Mouse (Mus musculus) frontal cortex, postnatal 36 days (tissue): ENCODE data around the gene Taf12.

Source experiments
- DNase-seq, 2 experiments: peaks; one replicate each; pipeline ENCODE4 v3.0.0; 2022; ENCODE audit warnings: low spot score in 2 of 2

Taf12 gene

GRCm38 (mm10) chr4:132274156-132274862, at the start of gene Taf12:
Taf12 (plus strand) TSS chr4:132274375.
- DNase-seq = peak; percentile 90 to 92

DNA sequence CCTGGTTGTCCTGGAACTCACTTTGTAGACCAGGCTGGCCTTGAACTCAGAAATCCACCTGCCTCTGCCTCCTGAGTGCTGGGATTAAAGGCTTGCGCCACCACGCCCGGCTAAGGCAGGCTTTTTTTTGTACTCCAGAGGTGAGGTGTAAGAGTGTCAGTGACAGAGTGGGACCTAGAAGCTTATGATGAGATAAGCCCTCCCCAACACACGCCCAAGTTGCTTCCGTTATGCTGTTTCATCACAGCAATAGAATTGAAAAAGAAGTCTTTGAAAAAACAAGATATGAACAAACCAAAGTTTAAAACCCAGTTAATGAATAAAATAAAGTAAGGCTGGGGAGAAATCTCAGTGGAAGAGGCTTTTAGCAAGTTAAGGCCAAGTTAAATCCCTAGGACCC, 43.8 kb upstream of the Taf12 start:
- no peak for DNase-seq

GRCm38 (mm10) chr4:132234710-132235109, 39.5 kb upstream of the Taf12 start:
- no peak for DNase-seq

DNA sequence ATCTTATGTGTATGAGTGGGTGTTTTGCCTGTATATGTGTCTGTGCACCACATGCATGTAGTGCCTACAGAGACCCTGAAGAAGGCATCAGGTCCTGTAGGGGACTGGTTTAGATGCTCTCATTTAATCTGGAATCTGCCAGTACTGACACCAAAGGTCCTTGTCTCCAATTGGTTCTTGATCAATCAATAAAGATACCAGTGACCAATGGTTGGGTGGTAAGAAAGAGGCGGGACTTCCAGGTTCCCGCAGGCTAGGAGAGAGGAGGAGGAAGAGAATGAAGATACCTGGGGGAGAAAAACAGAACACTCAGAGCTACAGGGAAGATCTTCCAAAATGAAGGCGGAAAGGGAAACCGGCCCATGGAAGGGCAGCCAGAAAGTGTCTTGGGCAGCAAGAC, 35.8 kb upstream of the Taf12 start:
- no peak for DNase-seq

DNA sequence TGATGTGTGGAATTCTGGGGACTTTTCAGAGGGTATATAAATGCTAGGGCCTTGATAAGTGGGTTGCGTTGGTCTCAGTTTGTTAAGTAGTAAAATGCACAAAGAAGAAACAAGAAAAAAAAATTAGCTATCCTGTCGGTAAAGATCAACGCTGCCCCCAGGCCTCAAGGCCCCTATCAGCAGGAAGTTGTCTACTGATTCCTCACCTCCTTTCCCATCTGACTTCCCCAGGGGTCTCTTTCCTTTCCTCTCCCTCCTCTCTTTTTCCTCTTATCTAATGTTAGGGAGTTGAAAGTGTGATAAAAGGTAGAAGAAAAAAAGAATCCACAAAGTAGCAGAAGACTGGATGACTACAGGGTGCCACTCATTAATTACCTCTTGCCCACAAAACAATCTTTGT, 33.8 kb upstream of the Taf12 start:
- no peak for DNase-seq

DNA sequence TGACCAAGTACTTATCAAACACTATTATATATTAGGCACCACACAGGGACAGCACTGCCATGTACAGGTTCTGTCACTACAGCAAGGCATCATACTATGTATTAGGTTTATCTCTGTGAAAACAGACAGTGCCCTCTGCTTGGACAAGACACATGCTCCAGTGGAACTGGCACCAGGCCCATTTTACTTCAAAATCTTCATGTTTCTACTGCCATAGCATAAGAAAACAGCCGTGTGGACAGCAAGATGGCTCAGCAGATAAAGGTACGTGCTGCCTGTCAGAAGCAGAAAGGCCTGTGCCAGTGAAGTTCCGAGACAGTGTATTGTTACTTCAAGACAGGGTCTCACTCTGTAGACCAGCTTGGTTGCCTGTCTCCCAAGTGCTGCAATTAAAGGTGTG, 33.0 kb upstream of the Taf12 start:
- no peak for DNase-seq

GRCm38 (mm10) chr4:132245643-132246042, 28.5 kb upstream of the Taf12 start:
- DNase-seq = no peak

DNA sequence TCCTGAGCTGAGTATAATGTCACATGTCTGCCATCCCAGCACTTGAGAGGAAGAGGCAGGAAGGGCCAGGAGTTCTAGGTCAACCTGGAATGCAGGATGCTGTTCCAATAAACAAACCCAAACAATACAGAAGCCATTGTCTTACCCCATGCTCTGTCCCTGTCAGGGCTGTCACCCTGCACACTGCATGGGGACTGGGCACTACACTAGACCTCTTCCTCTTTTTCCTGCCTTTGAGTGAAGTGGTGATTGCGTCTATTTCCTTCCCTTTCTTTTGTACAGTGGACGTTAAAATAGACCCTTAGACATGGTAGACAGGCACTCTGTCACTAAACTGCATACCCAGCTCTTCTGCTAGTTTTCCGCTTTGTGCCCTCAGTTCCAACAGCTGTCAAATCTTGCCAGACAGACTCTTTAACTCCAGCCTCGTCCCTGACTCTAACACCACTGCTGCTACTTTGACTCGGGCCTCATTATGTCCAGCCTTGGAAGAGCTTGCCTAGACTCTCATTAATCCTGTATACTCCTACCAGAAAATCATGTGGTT, 26.7 kb upstream of the Taf12 start:
- DNase-seq = no peak

- DNase-seq = no peak
These were observed 22.6 kb upstream of the Taf12 start for GRCm38 (mm10) chr4:132251596-132251995.

GRCm38 (mm10) chr4:132253128-132253527, 21.0 kb upstream of the Taf12 start:
- no peak for DNase-seq

GRCm38 (mm10) chr4:132253622-132254021, 20.6 kb upstream of the Taf12 start:
- no peak for DNase-seq

DNA sequence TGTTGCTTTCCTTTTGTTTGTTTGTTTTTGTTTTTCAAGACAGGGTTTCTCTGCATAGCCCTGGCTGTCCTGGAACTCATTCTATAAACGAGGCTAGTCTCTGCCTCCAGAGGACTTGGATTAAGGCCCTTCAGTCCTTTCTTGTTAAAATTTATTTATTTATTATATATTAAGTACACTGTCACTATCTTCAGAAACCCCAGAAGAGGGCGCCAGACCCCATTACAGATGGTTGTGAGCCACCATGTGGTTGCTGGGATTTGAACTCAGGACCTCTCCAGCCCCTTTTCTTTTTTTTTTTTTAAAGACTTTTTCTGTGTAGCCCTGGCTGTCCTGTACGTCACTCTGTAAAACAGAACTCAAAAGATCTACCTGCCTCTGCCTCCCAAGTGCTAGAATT, 19.2 kb upstream of the Taf12 start:
- no peak for DNase-seq

DNA sequence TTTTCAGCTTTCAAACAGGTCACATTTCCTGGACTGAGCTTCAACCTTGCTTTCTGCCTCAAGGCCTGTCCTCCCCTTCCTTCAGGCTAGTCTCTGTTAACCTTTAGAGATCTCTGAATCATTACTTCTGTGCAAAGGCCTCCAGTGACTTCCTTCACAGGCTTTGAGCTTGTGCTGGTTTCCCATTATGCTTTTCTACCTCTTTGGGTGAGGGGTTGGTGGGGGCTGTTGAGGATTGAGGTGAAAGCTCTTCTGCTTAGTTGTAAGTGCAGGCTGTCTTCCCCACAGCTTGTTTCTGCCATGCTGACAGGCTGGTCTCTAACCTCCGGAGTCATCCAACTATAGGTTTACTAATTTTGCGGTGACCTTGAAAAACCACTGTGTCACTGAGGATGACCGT, 17.8 kb upstream of the Taf12 start:
- no peak for DNase-seq

- DNase-seq = no peak
These were observed 14.9 kb upstream of the Taf12 start for GRCm38 (mm10) chr4:132259248-132259647.

- DNase-seq = no peak
These were observed 13.5 kb upstream of the Taf12 start for GRCm38 (mm10) chr4:132260404-132261379.

GRCm38 (mm10) chr4:132261514-132262357, 12.4 kb upstream of the Taf12 start, which contains the start of gene Gmeb1:
Gmeb1 (minus strand) TSS chr4:132261602.
- peak; percentile 68 to 73 for DNase-seq

GRCm38 (mm10) chr4:132262358-132262616, 11.9 kb upstream of the Taf12 start:
- no peak for DNase-seq

GRCm38 (mm10) chr4:132263313-132263712, 10.9 kb upstream of the Taf12 start:
- DNase-seq = no peak

- DNase-seq = no peak
These were observed 7.3 kb upstream of the Taf12 start for GRCm38 (mm10) chr4:132266835-132267349.

DNA sequence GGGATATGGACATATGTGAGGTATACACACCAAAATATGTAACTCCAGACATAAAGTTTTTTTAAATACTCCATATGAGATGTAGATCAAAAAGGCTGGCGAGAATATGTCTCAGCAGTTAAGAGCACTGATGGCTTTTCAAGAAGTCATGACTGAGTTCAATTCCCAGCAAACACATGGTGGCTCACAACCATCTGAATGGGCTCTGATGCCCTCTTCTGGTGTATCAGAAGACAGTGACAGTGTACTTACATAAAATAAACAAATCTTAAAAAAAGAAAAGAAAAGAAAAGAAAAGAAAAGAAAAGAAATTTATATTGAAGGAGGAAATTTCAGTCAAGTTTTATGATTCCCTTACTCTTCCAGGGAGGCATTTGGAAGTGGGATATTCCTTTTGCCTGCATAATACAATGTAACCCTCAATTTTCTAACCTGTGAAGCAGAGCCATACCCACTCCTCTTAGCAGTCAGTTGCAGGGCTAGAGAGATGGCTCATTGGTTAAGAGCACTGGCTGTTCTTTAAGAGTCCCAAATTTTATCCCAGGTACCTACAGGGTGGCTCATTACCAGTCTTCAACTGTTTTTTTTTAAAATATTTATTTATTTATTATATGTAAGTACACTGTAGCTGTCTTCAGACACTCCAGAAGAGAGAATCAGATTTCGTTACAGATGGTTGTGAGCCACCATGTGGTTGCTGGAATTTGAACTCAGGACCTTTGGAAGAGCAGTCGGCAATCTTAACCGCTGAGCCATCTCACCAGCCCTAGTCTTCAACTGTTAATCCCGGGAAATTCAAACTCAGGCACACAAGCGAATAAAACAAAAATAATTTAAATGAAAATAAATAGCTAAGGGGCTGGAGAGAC, 5.1 kb upstream of the Taf12 start:
- DNase-seq = no peak
